Mouse (Mus musculus) embryonic facial prominence, embryonic 15.5 days (tissue): ENCODE results near the gene Ugt2a3. TPM values are rescaled to one million over a fixed set of nuclear protein-coding genes. Genes with fewer than 3 reads are reported as not detected.
"Not testable (repeated sequence)": the region's sequence is repeated elsewhere in the genome, so short reads cannot be mapped to it uniquely, and the experiment has no call there.

Source experiments
- ATAC-seq: fragments of 200-750 bp; cut with Nextera tagmentation; 2 replicates; pipeline ENCODE4 v1.8.0; 2017; ENCODE audit warnings: low read depth, moderate TSS enrichment; ENCODE audit not compliant: insufficient number of reproducible peaks, low FRiP score, low TSS enrichment
- H3K27ac ChIP-seq: fragments of 300-500 bp; sonication (generic); replicated peaks from 2 replicates; pipeline ENCODE4 v1.5.1; 2015; ENCODE audit warnings: mild to moderate bottlenecking, inconsistent platforms
- H3K27me3 ChIP-seq: fragments of 300-500 bp; sonication (generic); 2 replicates; pipeline ENCODE4 v1.6.1; 2015; ENCODE audit warnings: inconsistent platforms
- H3K36me3 ChIP-seq: fragments of 300-500 bp; sonication (generic); 2 replicates; pipeline ENCODE4 v1.6.1; 2015; ENCODE audit warnings: mild to moderate bottlenecking, inconsistent platforms
- H3K4me1 ChIP-seq: fragments of 300-500 bp; sonication (generic); 2 replicates; pipeline ENCODE4 v1.6.1; 2015; ENCODE audit warnings: inconsistent platforms
- H3K4me2 ChIP-seq: fragments of 300-500 bp; sonication (generic); replicated peaks from 2 replicates; pipeline ENCODE4 v1.6.1; 2015; ENCODE audit warnings: mild to moderate bottlenecking, inconsistent platforms
- H3K4me3 ChIP-seq: fragments of 300-500 bp; sonication (generic); replicated peaks from 2 replicates; pipeline ENCODE4 v1.5.1; 2015; ENCODE audit warnings: mild to moderate bottlenecking, inconsistent platforms
- H3K9ac ChIP-seq: fragments of 300-500 bp; sonication (generic); 2 replicates; pipeline ENCODE4 v1.6.1; 2015; ENCODE audit warnings: inconsistent platforms
- H3K9me3 ChIP-seq: fragments of 300-500 bp; sonication (generic); replicated peaks from 2 replicates; pipeline ENCODE4 v1.6.1; 2016; ENCODE audit warnings: inconsistent platforms
- WGBS: fragments of 180-500 bp; shearing (Covaris S2); methylation state at CpG from one replicate; pipeline ENCODE4 v1.1.7; 2015; 5-methylcytosine and 5-hydroxymethylcytosine counted together
- polyA plus RNA-seq: library from polyadenylated mRNA; unstranded; fragments of >200 nt; fragmentation: Nextera tagmentation; extraction: Ambion mirVana; gene quantifications from 2 replicates; pipeline ENCODE4 v1.2.1, GENCODE M21; 2015

Ugt2a3 gene
- polyA plus RNA-seq, 1 experiment from 2014 or later = not detected

GRCm38 (mm10) chr5:87333584-87333983 lies 3.4 kb downstream of the Ugt2a3 start:
- H3K9me3 ChIP-seq = no peaks in the 10 kb centered on the region
- no peak overlapping the region for H3K4me3 ChIP-seq
- no peak overlapping the region for H3K4me2 ChIP-seq
- no peak overlapping the region for H3K27ac ChIP-seq
- no peak for ATAC-seq
- no peaks in the 10 kb centered on the region for H3K4me1 ChIP-seq
- H3K27me3 ChIP-seq = no peaks in the 10 kb centered on the region
- H3K9ac ChIP-seq = no peak overlapping the region
- H3K36me3 ChIP-seq = no peaks in the 10 kb centered on the region
- WGBS = 45% methylated on average over 3 of the region's 3 CpGs

DNA sequence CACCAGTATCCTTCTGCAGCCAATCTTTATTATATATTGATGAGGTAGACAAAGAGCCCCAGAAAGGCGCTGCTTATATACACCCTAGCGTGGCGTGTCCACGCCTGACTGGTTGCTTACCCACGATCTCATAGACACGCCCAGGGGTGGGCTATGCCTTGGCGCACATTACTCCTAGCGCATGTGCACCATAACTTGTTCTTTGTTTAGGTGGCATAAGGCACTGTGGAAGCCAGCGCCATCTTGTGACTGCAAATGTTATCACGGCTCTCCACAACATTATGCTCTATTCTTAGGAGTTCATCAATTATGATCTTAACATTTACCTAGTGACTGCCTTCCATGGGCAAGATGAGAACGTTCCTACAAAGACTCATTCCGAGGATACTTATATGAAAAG lies 25.6 kb downstream of the Ugt2a3 start:
- Histone ChIP-seq H3K9ac (no peak overlapping the region), H3K27me3 (no peaks in the 10 kb centered on the region), H3K4me2 (no peak overlapping the region), H3K9me3 (no peaks in the 10 kb centered on the region), H3K4me1 (no peaks in the 10 kb centered on the region), H3K4me3 (no peak overlapping the region), H3K27ac (no peak overlapping the region), H3K36me3 (no peaks in the 10 kb centered on the region)
- ATAC-seq = no peak
- WGBS = 93% methylated on average over 12 of the region's 12 CpGs

DNA sequence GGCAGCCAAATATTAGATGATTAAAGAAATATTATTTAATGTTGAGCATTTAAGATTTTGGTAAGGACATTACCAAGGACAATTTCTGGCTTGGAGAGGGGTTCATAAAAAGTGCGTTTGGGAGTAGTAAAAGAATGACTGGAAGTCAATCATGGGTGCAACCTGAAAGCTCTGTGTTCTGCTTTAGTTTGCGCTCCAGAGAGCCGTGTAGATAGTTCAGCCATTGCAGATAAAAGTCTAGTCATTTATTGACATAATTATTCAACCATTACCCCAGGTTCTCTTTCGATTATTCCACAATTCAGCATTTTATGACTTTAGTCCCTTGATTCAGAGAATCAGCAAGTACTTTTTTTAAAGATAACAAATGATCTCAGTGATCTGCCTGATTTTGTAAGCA lies 50.8 kb downstream of the Ugt2a3 start:
- H3K9me3 ChIP-seq, H3K27ac ChIP-seq, H3K9ac ChIP-seq, H3K4me1 ChIP-seq, H3K4me3 ChIP-seq, H3K36me3 ChIP-seq, H3K4me2 ChIP-seq, H3K27me3 ChIP-seq, ATAC-seq: not testable (repeated sequence)
- WGBS = 83% methylated on average over 4 of the region's 4 CpGs

DNA sequence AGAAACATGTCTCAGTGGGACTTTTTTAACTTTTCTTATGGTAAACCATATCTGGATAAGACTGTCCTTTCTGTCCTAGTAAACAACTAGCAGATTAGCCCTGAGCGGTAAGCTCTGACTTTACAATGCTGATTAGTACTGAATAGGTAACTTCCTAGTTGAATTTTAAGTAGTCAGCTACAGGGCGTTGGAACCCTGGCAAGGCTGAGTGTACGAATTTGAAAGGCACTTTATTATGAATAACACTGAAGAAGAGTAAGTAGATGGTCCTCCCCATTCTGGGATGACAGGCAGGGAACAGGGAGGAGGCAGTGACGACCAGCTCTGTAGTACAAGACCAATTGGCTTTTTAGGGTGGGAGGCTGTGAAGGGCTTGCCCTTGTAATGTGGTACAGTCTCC lies 61.0 kb downstream of the Ugt2a3 start:
- ATAC-seq, H3K9ac ChIP-seq, H3K9me3 ChIP-seq, H3K27me3 ChIP-seq, H3K27ac ChIP-seq, H3K4me3 ChIP-seq, H3K4me1 ChIP-seq, H3K36me3 ChIP-seq, H3K4me2 ChIP-seq: not testable (repeated sequence)
- WGBS = 88% methylated on average over 4 of the region's 4 CpGs

GRCm38 (mm10) chr5:87275581-87275980 lies 61.4 kb downstream of the Ugt2a3 start:
- H3K4me1 ChIP-seq = no peaks in the 10 kb centered on the region
- no peak overlapping the region for H3K27ac ChIP-seq
- WGBS = 82% methylated on average over 6 of the region's 6 CpGs
- ATAC-seq = no peak
- H3K9ac ChIP-seq = no peak overlapping the region
- no peaks in the 10 kb centered on the region for H3K27me3 ChIP-seq
- H3K4me2 ChIP-seq = no peak overlapping the region
- H3K9me3 ChIP-seq = no peaks in the 10 kb centered on the region
- H3K36me3 ChIP-seq = no peaks in the 10 kb centered on the region
- no peak overlapping the region for H3K4me3 ChIP-seq

Other genes starting within 250 kb of the Ugt2a3 start
- not detected in 2 replicates for gene Ugt2b36, start 244.6 kb downstream of the Ugt2a3 start, polyA plus RNA-seq
- gene Ugt2b5, start 196.9 kb downstream of the Ugt2a3 start, polyA plus RNA-seq = not detected in 2 replicates
- not detected in 2 replicates for gene Ugt2b37, start 82.4 kb downstream of the Ugt2a3 start, polyA plus RNA-seq
- not detected in 2 replicates for gene Ugt2b38, start 87.0 kb upstream of the Ugt2a3 start, polyA plus RNA-seq
- 7.0 and 17.8 TPM in 2 replicates for gene Ugt2a2, start 145.1 kb upstream of the Ugt2a3 start, polyA plus RNA-seq
- 0.11 TPM in 1 of 2 replicates, not detected in the other for gene Gm43638, start 149.6 kb upstream of the Ugt2a3 start, polyA plus RNA-seq
- gene Ugt2a1, start 153.7 kb upstream of the Ugt2a3 start, polyA plus RNA-seq = 29.6 and 55.0 TPM in 2 replicates
- gene Sult1b1, start 201.0 kb upstream of the Ugt2a3 start, polyA plus RNA-seq = 0.85 and 0.94 TPM in 2 replicates
- 3.7 and 5.8 TPM in 2 replicates for gene Sult1d1, start 231.8 kb upstream of the Ugt2a3 start, polyA plus RNA-seq